Mouse (Mus musculus) ES-Bruce4 (cell line): ENCODE data around the gene Fxn.

Experiments
- CTCF ChIP-seq: IDR thresholded peaks from one replicate; pipeline ENCODE4 v1.8.1; 2011; ENCODE audit warnings: low read depth, low read length
- EP300 ChIP-seq: IDR thresholded peaks from 2 replicates; pipeline ENCODE4 v1.6.1; 2011; ENCODE audit warnings: low read depth, low read length; ENCODE audit not compliant: insufficient read depth
- POLR2A ChIP-seq: IDR thresholded peaks from one replicate; pipeline ENCODE4 v1.8.1; 2011; ENCODE audit warnings: low read length; ENCODE audit not compliant: insufficient read depth

DNA sequence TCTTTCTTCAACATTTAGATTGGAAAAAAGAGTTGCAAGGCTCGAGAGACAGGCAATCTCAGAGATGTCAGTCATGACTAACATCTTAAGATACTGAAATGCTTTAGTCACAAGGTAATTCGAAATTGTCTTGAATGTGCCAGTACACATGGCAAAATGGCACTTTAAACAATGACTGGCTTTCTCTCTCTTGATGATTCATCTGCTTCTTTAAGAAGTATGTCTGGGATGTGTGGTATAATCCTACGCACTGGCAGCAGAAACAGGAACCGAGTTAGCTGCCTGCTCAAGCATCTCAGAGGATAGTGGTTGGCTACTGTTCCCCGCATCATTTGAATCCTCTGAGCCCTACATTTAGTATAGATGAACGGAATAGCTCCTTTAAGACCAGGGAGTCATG, 45.3 kb upstream of the Fxn start:
- TF ChIP-seq POLR2A (no peak), CTCF (no peak), EP300 (no peak)
